Mouse (Mus musculus): ENCODE data around the gene Mis12. TPM values are rescaled to one million over a fixed set of nuclear protein-coding genes. Genes with fewer than 3 reads are reported as not detected.

Mis12 gene
- 54.0 and 56.8 TPM in 2 replicates for polyA plus RNA-seq (2016; fragmentation: Nextera tagmentation; extraction: Ambion mirVana)

GRCm38 (mm10) chr11:71019201-71020068 is at the start of gene Mis12, which contains the start of gene Derl2:
Mis12 (plus strand) TSS chr11:71019611.
Derl2 (minus strand) TSS chr11:71019841.
- peak within 1 kb of the TSS; percentile 91 for H3K4me2 ChIP-seq
- H3K36me3 ChIP-seq, result peaks cover 35% of the 10 kb centered on the region
- H3K27ac ChIP-seq, result peak within 1 kb of the TSS; percentile 96
- H3K4me1 ChIP-seq (replicated peaks), result peaks cover 14% of the 10 kb centered on the region
- peak within 1 kb of the TSS; percentile 91 for H3K9ac ChIP-seq (replicated peaks)
- WGBS, result under 1% methylated on average over 71 of the region's 71 CpGs
- peak within 1 kb of the TSS; percentile 91 for H3K4me3 ChIP-seq (replicated peaks)
- no peaks in the 10 kb centered on the region for H3K9me3 ChIP-seq
- H3K27me3 ChIP-seq, result no peaks in the 10 kb centered on the region
- peak; percentile 100 for ATAC-seq (ENCODE audit: insufficient number of reproducible peaks, insufficient read depth, low FRiP score, low TSS enrichment, low read depth)

DNA sequence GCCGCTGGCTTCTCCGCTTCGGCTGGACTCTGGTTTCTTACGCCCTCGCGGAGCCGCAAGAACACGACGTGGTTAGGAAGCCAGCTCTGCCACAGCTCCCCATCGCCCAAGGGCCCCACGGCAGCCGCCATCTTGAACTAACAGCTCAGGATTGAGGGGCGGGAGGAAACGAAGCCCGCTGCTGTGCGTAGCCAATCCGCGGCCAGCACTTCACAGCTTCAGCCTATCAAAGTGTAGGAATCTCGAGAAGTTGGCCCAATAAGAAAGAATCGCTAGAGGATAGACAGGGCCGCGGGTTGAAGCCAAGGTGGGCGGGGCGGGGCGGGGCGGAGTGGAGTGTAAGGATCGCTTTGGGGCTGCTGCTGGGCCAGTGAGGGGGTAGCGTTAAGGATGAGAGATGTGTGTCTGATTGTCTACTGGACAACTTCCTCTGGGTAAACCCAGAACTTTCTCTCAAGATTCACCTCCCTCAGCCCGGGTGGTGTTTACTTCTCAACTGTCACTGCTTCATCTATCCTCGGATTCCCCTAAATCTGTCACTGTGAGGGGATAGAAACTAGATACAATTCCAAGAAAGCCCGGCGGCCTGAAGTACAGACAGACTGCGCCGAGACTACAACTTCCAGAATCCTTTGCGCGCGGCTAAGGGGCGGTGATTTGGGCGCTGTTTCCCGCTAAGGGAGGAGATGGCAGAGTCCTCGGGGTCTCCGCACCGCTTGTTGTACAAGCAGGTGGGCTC is 49.4 kb upstream of the Mis12 start, which contains the start of the genes Nup88 and Rpain:
Nup88 (minus strand) TSS at position 153 of the 739 bp plus-strand sequence.
Rpain (plus strand) TSS at position 393 of the 739 bp plus-strand sequence.
- peaks cover 9% of the 10 kb centered on the region for H3K4me1 ChIP-seq (replicated peaks)
- WGBS, result under 1% methylated on average over 43 of the region's 43 CpGs

GRCm38 (mm10) chr11:70970560-70971540 is 48.6 kb upstream of the Mis12 start:
- H3K9ac ChIP-seq (replicated peaks), result peak overlapping the region; percentile 61
- peak overlapping the region; percentile 87 for H3K27ac ChIP-seq
- WGBS, result 17% methylated on average over 24 of the region's 24 CpGs
- H3K36me3 ChIP-seq, result peaks cover 43% of the 10 kb centered on the region
- peak overlapping the region; percentile 76 for H3K4me2 ChIP-seq
- H3K4me3 ChIP-seq (replicated peaks), result peak overlapping the region; percentile 84
- no peaks in the 10 kb centered on the region for H3K27me3 ChIP-seq
- H3K9me3 ChIP-seq, result no peaks in the 10 kb centered on the region
- peaks cover 9% of the 10 kb centered on the region for H3K4me1 ChIP-seq (replicated peaks)
- 0 out of 2 replicates have a peak, but pooled peaks have one; percentile 8 for ATAC-seq (ENCODE audit: insufficient number of reproducible peaks, insufficient read depth, low FRiP score, low TSS enrichment, low read depth)

More for the DNA sequence above, 49.4 kb upstream of the Mis12 start, which contains the start of the genes Nup88 and Rpain:
- peaks cover 43% of the 10 kb centered on the region for H3K36me3 ChIP-seq
- peak within 1 kb of the TSS; percentile 89 for H3K27ac ChIP-seq
- H3K4me2 ChIP-seq, result peak within 1 kb of the TSS; percentile 86
- peak within 1 kb of the TSS; percentile 84 for H3K4me3 ChIP-seq (replicated peaks)
- H3K9ac ChIP-seq (replicated peaks), result peak within 1 kb of the TSS; percentile 88
- H3K27me3 ChIP-seq, result no peaks in the 10 kb centered on the region
- peak; percentile 99 for ATAC-seq (ENCODE audit: insufficient number of reproducible peaks, insufficient read depth, low FRiP score, low TSS enrichment, low read depth)
- H3K9me3 ChIP-seq, result no peaks in the 10 kb centered on the region

GRCm38 (mm10) chr11:70972586-70972985 is 46.8 kb upstream of the Mis12 start:
- no peak overlapping the region for H3K4me3 ChIP-seq (replicated peaks)
- no peak overlapping the region for H3K27ac ChIP-seq
- no peak overlapping the region for H3K4me2 ChIP-seq
- no peak overlapping the region for H3K9ac ChIP-seq (replicated peaks)
- peaks cover 47% of the 10 kb centered on the region for H3K36me3 ChIP-seq
- no peaks in the 10 kb centered on the region for H3K9me3 ChIP-seq
- H3K27me3 ChIP-seq, result no peaks in the 10 kb centered on the region
- H3K4me1 ChIP-seq (replicated peaks), result peaks cover 9% of the 10 kb centered on the region
- ATAC-seq (ENCODE audit: insufficient number of reproducible peaks, insufficient read depth, low FRiP score, low TSS enrichment, low read depth), result no peak
- 66% methylated on average over 1 of the region's 1 CpGs for WGBS

DNA sequence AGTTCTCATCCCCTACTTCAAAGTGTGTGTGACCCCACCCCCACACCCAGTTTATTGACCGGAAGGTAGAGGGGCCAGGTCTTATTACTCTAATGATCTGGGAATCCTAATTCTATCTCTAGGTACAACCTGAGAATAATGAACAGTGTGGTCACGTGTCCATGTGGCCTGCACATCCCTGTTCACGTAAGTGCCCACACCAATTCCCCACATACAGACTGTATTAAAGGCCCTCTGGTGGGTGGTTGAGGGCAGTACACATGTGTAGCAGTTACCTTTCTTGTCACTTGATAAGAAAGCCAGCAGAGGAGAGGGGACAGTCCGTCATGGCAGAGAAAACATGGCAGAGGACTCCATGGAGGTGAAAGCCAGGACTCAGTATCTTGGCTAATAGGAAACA is 45.5 kb upstream of the Mis12 start:
- no peak overlapping the region for H3K27ac ChIP-seq
- WGBS, result 78% methylated on average over 4 of the region's 4 CpGs
- H3K9ac ChIP-seq (replicated peaks), result no peak overlapping the region
- no peak for ATAC-seq (ENCODE audit: insufficient number of reproducible peaks, insufficient read depth, low FRiP score, low TSS enrichment, low read depth)
- no peak overlapping the region for H3K4me3 ChIP-seq (replicated peaks)
- peaks cover 59% of the 10 kb centered on the region for H3K36me3 ChIP-seq
- H3K4me2 ChIP-seq, result no peak overlapping the region
- H3K9me3 ChIP-seq, result no peaks in the 10 kb centered on the region
- no peaks in the 10 kb centered on the region for H3K27me3 ChIP-seq
- H3K4me1 ChIP-seq (replicated peaks), result no peaks in the 10 kb centered on the region; the same call in 1 of the 2 replicates

DNA sequence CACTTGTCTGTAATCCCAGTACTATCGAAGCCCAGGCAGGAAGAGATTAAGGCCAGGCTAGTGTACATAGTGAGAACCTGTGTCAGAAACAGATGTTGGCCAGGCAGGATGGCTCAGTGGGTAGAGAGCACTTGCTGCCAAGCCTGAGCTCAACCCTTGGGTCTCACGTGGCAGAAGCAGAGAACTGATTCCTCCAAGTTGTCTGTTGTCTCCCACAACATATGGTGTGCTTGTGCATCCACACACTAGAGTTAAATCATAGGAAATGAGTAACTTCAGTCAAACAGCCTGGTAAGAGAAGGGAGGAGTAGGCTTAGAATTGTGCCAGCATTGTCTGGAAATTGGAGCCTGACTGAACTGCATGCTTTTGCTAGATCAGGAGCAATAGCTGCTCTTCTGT is 44.2 kb upstream of the Mis12 start:
- ATAC-seq (ENCODE audit: insufficient number of reproducible peaks, insufficient read depth, low FRiP score, low TSS enrichment, low read depth), result no peak
- H3K4me1 ChIP-seq (replicated peaks), result no peaks in the 10 kb centered on the region; the same call in 1 of the 2 replicates
- 78% methylated on average over 2 of the region's 2 CpGs for WGBS
- no peak overlapping the region for H3K4me2 ChIP-seq
- no peaks in the 10 kb centered on the region for H3K27me3 ChIP-seq
- H3K4me3 ChIP-seq (replicated peaks), result no peak overlapping the region
- H3K9ac ChIP-seq (replicated peaks), result no peak overlapping the region
- no peaks in the 10 kb centered on the region for H3K9me3 ChIP-seq
- peaks cover 72% of the 10 kb centered on the region for H3K36me3 ChIP-seq
- no peak overlapping the region for H3K27ac ChIP-seq

- H3K9me3 ChIP-seq, result no peaks in the 10 kb centered on the region
- ATAC-seq (ENCODE audit: insufficient number of reproducible peaks, insufficient read depth, low FRiP score, low TSS enrichment, low read depth), result no peak
- no peak overlapping the region for H3K9ac ChIP-seq (replicated peaks)
- no peak overlapping the region for H3K4me3 ChIP-seq (replicated peaks)
- peaks cover 84% of the 10 kb centered on the region for H3K36me3 ChIP-seq
- H3K27ac ChIP-seq, result no peak overlapping the region
- H3K27me3 ChIP-seq, result no peaks in the 10 kb centered on the region
- WGBS, result 88% methylated on average over 6 of the region's 6 CpGs
- no peak overlapping the region for H3K4me2 ChIP-seq
- H3K4me1 ChIP-seq (replicated peaks), result peaks cover 12% of the 10 kb centered on the region
Measured at GRCm38 (mm10) chr11:70977293-70977692, 42.1 kb upstream of the Mis12 start.

GRCm38 (mm10) chr11:70980232-70980631 is 39.2 kb upstream of the Mis12 start:
- Histone ChIP-seq H3K9me3 (no peaks in the 10 kb centered on the region), H3K4me2 (no peak overlapping the region), H3K4me3 (replicated peaks) (no peak overlapping the region), H3K36me3 (peaks cover 69% of the 10 kb centered on the region), H3K4me1 (replicated peaks) (peaks cover 12% of the 10 kb centered on the region), H3K9ac (replicated peaks) (no peak overlapping the region), H3K27me3 (no peaks in the 10 kb centered on the region), H3K27ac (no peak overlapping the region)
- no peak for ATAC-seq (ENCODE audit: insufficient number of reproducible peaks, insufficient read depth, low FRiP score, low TSS enrichment, low read depth)
- WGBS, result 87% methylated on average over 6 of the region's 6 CpGs

GRCm38 (mm10) chr11:70980751-70981510 is 38.5 kb upstream of the Mis12 start:
- no peak for ATAC-seq (ENCODE audit: insufficient number of reproducible peaks, insufficient read depth, low FRiP score, low TSS enrichment, low read depth)
- peak overlapping the region; percentile 76 for H3K4me2 ChIP-seq
- H3K27me3 ChIP-seq, result no peaks in the 10 kb centered on the region
- H3K4me3 ChIP-seq (replicated peaks), result peak overlapping the region; percentile 99
- peaks cover 69% of the 10 kb centered on the region for H3K36me3 ChIP-seq
- 91% methylated on average over 14 of the region's 14 CpGs for WGBS
- H3K27ac ChIP-seq, result no peak overlapping the region
- peaks cover 12% of the 10 kb centered on the region for H3K4me1 ChIP-seq (replicated peaks)
- no peak overlapping the region for H3K9ac ChIP-seq (replicated peaks)
- no peaks in the 10 kb centered on the region for H3K9me3 ChIP-seq

DNA sequence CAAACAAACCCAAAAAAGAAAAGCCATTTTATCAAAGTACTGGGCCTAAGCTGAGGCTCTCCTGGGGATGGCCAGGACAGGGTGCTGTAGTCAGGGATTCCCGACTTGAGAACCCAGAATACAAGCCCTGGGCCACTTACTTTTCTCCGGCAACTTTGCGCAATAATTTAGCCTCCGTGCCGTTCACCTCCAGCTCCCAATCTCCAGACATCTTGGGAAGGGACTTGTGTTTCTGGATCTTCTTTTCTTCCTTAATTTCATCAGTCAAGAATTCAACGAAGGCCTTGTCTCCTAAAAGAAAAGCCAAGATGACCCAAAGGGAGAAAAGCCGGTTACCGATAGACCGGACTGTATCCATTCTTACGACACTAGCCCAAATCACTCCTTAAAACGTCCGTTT is 37.4 kb upstream of the Mis12 start:
- Histone ChIP-seq H3K36me3 (peaks cover 69% of the 10 kb centered on the region), H3K27ac (no peak overlapping the region), H3K4me3 (replicated peaks) (peak overlapping the region; percentile 99), H3K4me1 (replicated peaks) (peaks cover 12% of the 10 kb centered on the region), H3K9me3 (no peaks in the 10 kb centered on the region), H3K4me2 (peak overlapping the region; percentile 76), H3K9ac (replicated peaks) (peak overlapping the region; percentile 91), H3K27me3 (no peaks in the 10 kb centered on the region)
- 10% methylated on average over 12 of the region's 12 CpGs for WGBS
- no peak for ATAC-seq (ENCODE audit: insufficient number of reproducible peaks, insufficient read depth, low FRiP score, low TSS enrichment, low read depth)

All from limb, embryonic 12.5 days (tissue).